Mouse (Mus musculus) activated CD4-positive, CD25-positive, alpha-beta regulatory T cell, adult 9 weeks (primary cell): ENCODE results near the gene Rrbp1. TPM values are rescaled to one million over a fixed set of nuclear protein-coding genes. Genes with fewer than 3 reads are reported as not detected.

Source experiments
- polyA plus RNA-seq: library from polyadenylated mRNA; unstranded; fragments of 100-300 nt; shearing (Covaris generic); gene quantifications from one replicate; pipeline ENCODE4 v1.2.1, GENCODE M21; 2017

Rrbp1 gene
- polyA plus RNA-seq, result 26.5 TPM

DNA sequence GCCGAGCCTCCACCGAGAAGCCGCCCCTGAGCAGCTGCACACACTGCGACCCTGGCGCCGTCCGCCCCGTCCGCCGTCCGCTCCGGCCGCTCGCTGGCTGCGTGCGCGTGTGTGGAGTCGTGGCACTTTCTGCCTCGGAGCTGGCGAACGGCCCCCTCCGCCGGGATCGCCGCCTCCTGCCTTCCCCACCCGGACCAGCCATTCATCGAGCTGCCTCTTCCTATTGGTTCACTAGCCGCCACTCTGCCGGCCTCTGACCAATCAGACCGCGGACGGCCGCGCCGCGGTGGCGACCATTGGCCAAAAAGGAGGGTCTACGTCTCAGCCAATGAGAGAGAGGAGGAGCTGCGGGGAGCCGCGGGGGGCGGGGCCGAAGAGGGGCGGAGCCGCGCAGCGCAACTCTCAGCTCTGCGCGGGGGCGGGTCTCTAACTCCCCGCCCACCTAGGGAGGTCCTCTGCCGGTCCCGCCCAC lies at the start of gene Rrbp1:
Rrbp1 (minus strand) TSS at position 184 of the 472 bp plus-strand sequence.

DNA sequence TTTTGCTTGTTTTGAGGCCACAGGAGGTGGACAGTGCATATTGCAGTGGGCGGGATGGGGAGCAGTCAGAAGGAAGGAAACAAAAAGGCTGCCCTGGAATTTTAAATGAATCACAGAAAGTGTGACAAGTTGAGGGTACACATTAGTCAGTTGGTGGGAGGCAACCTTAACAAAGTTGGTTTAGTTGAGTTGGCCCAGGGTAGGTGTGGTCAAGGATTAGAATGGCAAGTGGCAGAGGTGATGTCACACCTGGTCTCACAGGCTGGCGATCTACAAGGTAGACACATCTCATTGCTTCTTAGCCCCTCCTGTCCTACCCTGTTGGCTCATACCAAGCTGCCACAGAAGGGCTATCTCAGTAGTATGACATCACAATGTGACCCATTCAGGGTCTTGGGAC lies 21.6 kb upstream of the Rrbp1 start, which contains the start of gene Banf2:
Banf2 (plus strand) TSS at position 396 of the 400 bp plus-strand sequence.

DNA sequence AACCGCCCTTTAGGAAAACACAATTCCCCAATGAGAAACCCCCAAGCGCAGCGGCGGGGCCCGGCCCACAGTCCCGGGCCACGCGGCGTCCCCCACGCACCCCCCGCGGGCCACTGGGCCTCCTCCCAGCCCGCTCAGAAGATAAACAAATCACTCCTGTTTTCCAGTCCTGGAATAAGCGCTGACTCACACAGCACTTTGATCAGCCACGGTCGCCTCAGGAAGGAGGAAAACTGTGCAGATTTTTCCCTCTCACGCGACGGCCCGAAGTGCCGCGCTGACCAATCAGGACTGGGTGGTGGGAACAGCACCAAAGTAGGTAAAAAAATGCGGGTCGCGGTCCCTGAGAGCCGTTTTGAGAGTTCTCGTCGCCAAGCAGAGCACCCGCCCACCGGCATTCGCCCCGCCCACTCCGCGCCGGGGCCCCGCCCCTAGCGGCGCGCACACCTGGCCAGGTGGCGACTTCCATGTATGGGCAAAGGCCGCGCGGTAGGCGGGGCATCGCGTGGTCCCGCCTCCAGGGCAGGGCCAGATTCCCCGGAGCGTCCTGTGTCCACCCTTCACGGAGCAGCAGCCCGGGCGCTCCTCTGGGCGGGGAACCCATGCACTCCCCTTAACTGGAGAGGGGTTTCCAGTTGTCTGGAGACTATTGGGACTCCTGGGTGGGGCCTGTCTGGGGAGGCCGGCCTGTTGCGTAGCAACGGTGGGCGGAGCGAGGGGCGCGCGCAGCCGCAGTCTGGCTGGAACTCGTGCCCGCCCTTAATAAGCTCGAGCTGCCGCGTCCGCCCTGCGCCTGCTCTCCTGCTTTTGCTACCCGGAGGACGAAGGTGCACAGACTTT lies 96.1 kb downstream of the Rrbp1 start, which contains the start of gene Dstn:
Dstn (plus strand) TSS at position 561 of the 840 bp plus-strand sequence.

Other genes with a start within 250 kb of the Rrbp1 start
- not detected for gene Bfsp1, start 148.1 kb downstream of the Rrbp1 start, polyA plus RNA-seq
- 34.1 TPM for gene Dstn, start 95.9 kb downstream of the Rrbp1 start, polyA plus RNA-seq
- not detected for gene Banf2, start 21.8 kb upstream of the Rrbp1 start, polyA plus RNA-seq